Mouse (Mus musculus) right cerebral cortex, postnatal 14 days (tissue): Measurements from ENCODE around the gene Zfp865.
"Not testable (repeated sequence)": the region's sequence is repeated elsewhere in the genome, so short reads cannot be mapped to it uniquely, and the experiment has no call there.

Experiments
- DNase-seq: peaks from one replicate; pipeline ENCODE4 v3.0.0; 2022

The Zfp865 gene

DNA sequence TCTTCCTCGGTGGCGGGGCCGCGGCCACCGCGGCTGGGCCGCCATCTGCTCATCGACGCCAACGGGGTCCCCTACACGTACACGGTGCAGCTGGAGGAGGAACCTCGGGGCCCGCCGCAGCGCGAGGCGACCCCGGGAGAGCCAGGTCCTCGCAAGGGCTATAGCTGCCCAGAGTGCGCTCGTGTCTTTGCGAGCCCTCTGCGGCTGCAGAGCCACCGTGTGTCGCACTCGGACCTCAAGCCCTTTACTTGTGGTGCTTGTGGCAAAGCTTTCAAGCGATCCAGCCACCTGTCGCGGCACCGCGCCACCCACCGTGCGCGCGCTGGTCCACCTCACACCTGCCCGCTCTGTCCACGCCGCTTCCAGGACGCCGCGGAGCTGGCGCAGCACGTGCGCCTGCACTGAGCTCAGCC, 32.8 kb downstream of the Zfp865 start:
- peak; percentile 35 for DNase-seq

DNA sequence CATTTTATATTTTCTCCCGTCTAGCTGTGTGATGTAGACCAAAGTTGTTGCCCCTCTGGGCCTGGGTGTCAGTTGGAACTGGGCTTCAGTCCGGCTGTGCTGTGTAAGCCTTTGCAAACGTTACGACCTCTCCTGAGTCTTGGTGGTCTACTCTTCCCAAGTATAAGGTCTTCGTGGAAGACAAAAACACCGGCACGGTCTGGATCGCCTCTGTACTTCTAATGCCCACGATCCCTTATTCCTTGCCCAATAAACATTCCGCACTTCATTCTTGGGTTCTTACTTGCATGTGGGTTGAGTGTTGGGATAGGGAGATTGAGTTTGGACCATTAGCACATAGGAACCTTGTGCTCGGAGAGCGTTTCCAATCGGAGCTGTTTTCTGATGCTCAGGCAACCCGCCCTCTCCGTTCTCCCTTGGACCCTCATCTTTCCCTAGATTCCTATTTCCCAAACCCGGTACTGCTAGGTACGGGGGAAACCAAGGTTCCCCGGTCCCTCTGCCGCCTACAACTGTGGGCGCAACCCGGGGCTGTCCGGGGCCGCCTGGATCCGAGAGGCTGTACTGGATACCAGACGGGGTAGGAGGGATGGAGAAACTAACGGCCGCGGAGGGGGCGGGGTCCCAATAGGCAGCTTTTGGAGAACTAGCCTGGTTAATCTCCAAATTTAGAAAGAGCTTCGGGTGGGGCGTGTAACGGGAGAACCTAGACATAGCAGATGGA, 33.4 kb downstream of the Zfp865 start:
- DNase-seq, result peak; percentile 38

DNA sequence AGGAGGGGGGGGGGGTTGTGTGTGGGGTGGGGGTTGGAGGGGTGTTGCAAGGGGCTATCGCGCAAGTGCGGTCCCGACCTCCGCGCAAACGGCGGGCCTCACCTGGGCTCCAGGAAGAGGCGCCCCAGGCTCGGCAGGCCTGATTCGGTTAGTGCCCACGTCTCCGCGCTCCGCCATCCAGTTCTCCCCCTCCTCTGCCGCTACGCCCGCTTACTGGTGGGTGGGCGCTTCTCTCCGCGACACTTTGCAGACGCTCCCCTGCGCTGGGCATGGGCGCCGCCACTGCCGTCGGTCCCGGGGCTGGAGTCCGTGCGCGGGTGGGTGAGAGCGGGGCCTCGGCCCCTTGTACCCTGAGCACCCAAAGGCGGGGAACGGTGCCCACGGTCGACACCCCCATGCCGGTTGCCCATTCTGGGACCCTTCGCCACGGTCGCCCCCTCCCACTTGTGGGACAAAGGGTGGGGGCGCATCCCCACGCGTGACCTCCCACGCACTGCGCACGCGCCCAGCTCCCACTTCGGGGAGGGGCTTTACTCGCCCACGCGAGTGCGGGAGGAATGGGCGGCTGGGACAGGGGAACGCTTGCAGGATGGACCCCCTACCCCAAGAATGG, 36.6 kb downstream of the Zfp865 start:
- peak; percentile 70 for DNase-seq

DNA sequence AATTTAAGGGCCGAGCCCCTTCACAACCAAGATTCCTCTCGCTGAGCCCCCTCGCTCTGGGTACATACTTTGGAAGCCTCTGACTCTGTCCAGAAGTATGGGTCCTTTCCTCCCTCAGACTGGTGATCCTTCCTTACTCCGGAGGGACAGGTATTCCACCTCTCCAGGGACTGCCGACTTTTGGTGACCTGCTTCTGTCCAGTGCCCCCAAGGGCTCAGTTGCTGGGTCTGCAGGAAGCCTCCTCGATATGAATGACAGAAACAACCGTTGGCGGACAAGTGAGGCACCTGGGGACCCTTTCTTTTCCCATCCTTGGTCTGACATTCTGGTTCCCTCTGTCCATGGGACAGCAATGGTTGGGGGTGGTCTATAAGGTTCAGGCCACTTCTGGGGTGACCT, 37.2 kb downstream of the Zfp865 start:
- DNase-seq, result no peak

DNA sequence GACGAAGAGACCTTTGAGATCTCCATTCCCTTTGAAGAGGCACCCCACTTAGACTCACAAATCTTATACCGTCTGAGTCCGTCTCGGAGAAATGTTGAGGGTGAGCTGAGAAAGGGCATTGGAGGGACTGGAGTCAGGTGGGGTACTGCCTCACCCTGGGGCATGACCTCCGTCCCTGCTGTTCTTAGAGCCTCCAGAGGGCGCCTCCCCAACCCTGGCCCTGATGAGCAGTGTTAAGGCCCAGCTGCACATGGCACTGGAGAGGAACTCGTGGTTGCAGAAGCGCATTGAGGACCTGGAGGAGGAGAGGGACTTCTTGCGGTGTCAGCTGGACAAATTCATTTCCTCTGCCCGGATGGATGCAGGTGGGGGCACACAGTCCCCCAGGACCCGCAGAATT, 37.6 kb downstream of the Zfp865 start:
- DNase-seq, result peak; percentile 31

DNA sequence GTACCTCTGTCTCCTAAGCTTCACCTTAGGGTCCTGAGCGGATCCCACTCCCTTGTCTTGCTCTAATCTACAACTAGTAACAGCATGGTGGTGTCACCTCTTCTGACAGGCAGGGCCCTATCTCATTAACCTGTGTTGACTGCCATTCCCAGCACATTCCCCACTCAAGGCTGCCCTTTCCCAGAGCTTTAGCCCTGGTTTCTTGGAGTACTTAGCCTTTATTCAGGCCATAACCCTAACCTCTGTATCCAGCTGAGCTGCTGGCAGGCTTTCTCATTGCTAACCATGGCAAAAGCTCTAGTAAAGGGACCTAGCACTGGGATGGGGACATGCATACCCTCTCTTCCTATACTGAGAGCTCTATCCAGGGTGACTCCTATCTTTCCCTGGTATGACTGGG, 38.5 kb downstream of the Zfp865 start:
- no peak for DNase-seq

DNA sequence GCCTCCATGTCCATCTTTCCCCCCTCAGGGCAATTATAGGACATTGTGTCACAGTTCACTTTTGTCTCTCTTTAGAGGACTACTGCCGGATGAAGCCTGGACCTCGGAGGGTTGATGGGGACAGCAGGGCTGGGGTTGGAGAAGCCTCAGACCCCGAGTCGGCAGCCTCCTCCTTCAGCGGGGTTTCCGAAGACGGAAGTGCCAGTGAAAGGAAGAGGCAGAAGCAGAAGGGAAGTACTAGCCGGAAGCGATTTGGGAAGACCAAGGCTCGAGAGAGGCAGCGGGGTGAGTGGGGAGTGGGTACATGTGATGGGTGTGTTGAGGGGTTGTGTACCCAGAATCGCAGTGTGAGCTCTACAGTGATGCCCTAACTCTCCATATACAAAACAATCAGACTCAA, 39.2 kb downstream of the Zfp865 start:
- DNase-seq, result no peak

DNA sequence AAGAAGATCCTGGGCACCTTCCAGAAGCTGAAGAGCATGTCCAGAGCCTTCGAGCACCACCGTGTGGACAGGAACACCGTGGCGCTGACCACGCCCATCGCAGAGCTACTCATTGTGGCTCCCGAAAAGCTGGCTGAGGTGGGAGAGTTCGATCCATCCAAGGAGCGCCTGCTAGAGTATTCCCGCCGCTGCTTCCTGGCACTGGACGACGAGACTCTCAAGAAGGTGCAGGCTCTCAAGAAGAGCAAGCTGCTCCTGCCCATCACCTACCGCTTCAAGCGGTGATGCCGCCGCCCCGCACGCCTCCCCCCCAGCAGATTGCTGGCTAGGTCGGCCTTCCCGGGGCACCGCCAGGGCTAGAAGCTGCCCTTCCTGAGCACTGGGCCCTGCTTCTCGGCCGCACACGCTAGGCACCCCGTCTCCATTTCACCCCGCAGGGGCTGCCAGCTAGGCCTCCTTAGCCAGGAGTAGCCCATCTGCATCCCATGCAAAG, 40.1 kb downstream of the Zfp865 start:
- peak; percentile 77 for DNase-seq

DNA sequence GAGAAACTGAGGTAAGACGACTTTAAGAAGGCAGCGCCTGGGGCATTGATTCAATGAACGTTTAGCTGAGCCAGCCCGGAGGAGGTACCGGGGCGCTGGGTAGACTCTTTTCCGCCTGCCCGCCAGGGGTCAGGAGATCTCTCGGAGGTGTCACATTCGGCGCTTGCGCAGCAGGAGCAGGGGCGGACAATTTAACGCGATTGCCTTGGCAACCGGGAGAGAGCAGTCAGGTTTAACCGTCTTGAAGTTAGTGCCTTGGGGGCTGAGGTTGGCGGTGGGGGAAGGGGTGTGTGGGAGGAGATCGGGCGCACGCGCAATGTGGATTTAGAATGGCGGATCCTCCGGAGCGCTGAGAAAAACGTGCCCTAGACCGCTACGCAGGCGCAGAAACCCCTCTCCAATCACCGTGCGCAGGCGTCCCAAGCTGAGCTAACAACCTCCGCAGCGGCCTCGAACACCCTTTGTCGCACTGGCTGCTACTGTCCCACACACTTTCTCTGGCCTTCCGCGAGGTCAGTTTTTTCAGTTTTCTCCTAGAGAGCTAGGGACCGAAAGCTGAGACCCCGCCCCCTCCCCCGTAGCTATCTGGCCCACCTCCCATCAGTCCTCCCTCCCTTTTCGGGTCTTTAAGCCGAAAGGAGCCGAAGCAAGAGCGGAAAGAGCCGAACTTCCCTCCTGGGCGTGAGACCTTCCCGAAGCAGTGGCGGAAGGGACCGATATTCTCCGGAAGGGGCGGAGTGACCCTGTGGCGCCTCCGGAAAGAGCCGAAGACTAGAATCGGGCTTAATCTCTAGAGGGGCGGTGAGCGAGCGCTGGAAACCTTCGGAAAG, 41.0 kb downstream of the Zfp865 start:
- DNase-seq, result peak; percentile 100

DNA sequence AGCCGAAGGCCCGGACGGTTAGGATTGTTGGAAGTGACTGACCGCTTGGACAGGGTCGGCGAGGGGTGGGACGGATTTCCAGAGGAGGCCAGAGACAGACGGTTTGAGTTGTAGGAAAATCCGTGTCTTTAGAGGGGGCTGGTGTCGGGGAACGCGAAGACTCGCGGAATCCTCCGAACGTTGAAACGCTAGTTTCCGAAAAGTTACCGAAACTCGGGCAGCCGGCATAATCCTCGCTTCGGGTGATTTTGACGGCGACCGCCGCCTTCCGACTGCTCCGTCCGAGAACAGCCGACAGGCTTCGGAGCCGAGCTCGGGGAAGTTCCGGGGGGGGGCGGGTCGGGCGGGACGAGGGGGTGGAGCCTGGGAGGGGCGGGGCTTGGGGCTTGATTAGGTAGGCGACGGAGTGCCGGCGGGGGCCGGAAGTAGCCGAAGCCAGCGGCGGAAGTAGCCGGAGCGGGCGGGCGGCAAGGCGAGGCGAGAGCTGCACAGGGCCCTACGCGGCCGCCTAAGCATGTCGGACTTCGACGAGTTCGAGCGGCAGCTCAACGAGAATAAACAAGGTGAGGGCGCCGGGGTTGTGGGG, 41.7 kb downstream of the Zfp865 start, which contains the start of gene U2af2:
Gene U2af2 (plus strand): TSS at position 370 of the 586 bp plus-strand sequence.
- peak; percentile 97 for DNase-seq

DNA sequence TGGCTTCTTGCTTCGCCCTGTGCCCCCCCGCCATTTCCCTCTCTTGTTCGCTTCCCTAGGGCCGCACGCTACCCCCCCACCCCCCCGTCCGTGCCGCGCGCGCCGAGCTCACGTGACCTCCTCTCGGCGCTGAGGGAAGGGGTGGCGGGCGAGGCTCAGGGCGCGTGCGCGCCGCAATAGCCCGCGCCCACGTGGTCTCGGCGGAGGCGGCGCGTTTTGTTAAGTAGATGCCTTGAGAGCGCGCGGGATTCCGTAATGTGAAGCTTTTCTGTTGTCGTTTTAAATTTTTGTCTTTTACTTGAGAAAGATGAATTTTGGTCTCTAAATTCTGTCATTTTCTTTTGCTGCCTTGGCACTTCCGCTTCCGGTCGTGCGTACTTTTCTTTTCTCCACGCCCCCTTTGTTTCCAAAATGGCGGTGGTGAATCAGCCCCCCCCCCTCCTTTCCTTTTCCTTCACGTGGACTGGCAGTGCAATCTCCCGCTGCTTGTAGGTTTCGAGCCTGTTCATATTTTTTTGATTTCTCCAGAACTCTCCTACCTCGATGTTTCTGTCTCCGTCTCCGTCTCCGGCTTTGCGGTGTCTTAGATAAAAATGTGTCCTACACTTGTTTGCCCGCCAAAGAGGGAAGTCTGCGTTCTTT, 42.3 kb downstream of the Zfp865 start:
- peak; percentile 72 for DNase-seq

DNA sequence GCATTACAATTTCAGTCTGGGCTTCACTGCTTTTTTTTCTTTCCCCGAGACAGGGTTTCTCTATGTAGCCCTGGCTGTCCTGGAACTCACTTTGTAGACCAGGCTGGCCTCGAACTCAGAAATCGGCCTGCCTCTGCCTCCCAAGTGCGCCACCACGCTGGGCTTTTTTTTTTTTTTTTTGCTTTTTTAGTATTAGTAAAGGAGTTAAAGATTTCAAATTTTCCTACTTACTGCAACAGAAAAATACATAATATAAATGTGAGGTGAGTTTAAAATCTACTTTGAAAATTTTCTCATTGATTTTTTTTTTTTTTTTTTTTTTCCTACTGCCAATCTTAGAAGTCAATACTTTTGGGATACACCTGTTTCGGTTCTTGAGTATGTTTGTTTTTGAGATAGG, 44.7 kb downstream of the Zfp865 start:
- DNase-seq, result no peak

DNA sequence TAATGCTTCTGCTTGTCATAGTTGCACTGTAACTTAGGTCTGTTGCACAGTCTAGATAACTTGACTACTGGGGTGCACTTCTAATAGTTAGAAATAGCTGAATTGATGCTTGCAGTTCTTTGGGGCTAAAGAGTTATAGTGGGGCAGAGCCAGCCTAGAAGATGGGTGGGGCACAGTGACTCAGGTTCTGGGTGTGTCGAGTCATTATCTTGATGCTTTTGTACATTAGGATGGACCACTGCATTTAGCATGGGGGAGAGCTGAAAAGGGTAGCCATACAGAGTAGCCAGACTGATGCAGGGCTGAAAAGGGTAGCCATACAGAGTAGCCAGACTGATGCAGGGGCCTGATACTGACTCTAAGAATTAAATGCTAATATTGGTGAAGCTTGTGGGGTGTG, 53.4 kb downstream of the Zfp865 start:
- DNase-seq, result no peak

DNA sequence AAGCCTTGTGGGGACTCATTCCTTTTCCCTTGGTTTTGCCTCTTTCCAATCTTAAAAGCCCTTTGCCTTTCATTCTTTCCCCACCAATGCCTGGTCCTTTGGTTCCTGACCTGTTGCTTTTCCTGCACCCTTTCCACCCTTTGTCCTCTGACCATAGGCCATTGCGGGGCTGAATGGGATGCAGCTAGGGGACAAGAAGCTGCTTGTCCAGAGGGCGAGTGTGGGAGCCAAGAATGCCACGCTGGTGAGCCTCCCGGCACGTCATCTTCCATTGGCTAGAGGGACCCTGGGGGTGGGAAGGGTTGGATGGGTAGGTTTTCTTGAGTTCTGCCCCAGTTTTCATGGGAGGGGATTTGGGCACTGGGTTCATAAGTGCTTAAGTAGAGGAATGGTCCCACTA, 54.8 kb downstream of the Zfp865 start:
- no peak for DNase-seq

DNA sequence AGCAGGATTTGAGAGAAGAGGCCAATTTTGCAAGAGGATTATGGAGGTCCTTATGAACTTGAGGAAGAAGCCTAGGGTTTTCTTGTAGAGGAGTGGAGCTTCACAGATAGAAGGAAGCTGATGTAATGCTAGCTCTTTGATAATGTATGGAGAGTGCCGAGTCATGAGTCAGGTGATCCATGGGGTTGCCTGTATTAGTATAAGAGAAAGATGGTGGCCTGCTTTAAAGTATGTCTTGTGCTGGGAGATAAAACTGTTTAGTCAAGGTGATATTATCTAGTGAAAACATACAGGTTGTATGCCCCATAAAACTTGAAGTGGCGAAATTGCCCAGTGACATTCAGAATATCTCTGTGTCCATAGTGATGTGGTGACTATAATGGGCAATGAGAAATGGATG, 56.8 kb downstream of the Zfp865 start:
- DNase-seq, result no peak

DNA sequence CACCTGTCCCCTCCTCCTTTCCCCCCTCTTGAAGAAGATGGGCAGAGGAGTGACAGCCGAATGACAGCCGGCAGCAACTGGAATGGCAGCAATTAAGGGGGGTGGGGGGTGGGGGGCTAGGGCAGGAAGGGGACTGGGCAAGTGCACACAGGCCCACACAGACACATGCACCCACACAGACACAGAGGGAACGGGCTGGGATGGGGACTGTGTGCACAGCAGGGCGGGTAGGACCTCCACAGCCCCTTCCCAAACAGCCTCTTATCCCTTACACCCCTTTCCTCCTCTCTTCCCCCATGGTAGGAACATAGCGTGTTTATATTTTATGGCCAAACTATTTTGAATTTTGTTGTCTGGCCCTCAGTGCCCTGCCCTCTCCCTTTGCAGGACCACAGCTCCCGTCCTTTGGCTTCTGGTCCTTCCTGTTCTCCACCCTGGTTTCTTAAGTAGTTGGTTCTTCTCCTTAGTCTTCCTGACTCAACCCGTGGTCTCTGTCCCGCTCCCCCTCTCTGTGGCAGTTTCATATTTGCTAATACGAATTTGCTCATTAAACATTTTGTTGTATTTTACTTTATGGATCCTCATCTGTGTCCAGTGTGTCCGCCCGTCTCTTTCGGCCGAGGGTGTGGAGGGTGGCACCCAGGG, 59.3 kb downstream of the Zfp865 start:
- not testable (repeated sequence) for DNase-seq

DNA sequence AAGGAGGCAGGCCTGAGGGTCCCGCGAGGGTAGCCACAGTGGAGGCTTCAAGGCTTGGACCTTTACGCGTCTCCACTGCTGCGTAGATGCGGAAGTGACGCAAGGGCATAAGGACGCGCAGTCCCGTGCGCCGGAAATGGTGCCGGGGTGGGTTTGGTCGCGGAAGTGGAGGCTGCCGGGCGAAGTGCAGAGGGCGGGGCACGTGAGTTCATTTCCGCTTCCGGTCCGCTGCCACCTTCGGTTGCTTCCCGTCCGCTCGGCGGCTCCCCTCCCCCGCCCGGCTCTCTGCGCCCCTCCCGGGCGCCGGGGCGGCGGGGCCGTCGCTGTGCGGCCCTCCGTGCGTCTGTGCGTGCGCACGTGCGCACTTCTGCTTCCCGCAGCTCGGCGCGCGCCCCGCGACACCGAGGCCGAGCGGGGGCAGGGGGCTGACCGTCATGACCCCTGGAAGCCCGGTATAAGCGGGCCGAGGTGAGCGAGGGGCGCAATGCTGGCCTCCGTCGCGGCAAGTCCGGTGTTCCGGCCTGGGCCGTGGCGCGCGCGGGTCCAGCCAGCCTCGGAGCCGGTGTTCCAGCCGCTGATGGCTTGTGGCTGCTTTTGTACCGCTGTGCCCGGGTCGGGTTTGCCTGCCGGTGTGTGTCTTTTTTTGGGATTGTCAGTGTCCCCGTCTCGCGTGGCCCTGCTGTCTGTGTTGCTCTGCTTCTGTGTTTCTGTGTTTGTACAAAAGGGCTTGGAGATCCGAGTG, 60.0 kb downstream of the Zfp865 start, which contains the start of gene Epn1:
Gene Epn1 (plus strand): TSS at position 226 of the 742 bp plus-strand sequence.
- peak; percentile 97 for DNase-seq

DNA sequence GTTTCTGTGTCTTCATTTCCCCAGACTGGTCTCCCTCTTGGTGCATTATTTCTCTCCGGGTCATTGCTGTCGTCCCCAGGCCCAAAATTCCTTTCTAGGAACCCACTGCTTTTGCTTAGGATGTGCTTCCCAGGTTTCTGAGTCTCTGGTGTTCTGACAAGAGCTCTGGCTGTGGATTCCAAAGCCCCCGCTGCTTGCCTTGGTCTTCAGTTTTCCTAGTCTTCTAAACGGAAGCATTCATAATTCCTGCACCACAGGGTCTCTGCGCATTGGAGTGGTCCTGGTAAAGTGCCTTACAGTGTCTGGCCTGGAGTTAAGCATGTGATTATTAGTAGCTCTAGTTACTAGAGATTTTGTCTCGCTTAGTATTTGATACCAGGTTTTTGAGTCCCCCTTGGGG, 60.6 kb downstream of the Zfp865 start:
- no peak for DNase-seq

DNA sequence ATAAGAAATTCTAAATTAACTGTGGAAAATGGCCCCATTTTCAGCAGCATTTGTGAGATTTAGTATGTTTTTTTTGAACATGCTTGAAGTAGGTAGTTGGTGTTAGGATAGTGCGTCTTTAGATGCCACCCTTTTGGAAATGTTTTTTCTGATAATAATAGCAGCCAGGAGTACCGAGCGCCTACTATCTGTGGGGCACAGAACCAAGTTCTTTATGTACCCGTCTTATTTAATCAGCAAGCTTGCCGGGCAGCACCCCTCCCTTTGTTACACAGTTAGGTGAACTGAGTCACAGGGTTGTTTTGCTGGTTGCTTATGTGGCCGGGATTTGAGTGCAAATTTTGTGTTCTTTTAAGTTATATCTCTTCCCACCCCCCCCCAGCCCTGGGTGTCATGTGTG, 61.1 kb downstream of the Zfp865 start:
- DNase-seq, result no peak

DNA sequence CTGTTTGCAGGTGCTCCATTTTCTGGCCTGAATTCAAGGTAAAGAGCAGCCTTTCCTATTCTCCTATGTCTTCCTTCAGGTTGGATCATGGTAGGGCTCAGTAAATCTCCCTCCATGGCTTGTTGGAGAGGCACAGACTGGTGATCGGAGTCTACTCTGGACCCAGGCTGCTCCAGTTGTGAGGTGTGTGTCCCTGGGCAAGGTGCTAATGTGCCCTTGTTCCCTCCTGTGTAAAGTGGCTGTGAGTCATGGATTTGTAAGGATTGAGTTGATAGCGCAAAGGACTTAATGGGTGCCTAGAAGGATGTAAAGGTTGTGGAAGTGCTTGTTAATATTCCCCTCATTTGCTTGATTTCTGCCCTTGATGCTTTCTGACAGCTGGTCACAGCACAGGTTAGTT, 61.8 kb downstream of the Zfp865 start:
- no peak for DNase-seq
